Mouse (Mus musculus) bone marrow macrophage, adult 2 months (primary cell): Measurements from ENCODE around the gene Btla. TPM values are rescaled to one million over a fixed set of nuclear protein-coding genes. Genes with fewer than 3 reads are reported as not detected.

Experiments
- H3K27ac ChIP-seq: 2 replicates; pipeline ENCODE4 v1.5.1; 2012; ENCODE audit warnings: low read depth, low read length; ENCODE audit not compliant: insufficient read depth
- H3K4me1 ChIP-seq: 2 replicates; pipeline ENCODE4 v1.6.1; 2012; ENCODE audit warnings: low read length; ENCODE audit not compliant: control insufficient read depth, insufficient read depth
- H3K4me3 ChIP-seq: 2 replicates; pipeline ENCODE4 v1.5.1; 2012; ENCODE audit warnings: mild to moderate bottlenecking, low read length, moderate library complexity; ENCODE audit not compliant: insufficient read depth
- CTCF ChIP-seq: IDR thresholded peaks from 2 replicates; pipeline ENCODE4 v1.5.1; 2012; ENCODE audit warnings: low read depth, mild to moderate bottlenecking, low read length, moderate library complexity
- POLR2A ChIP-seq: IDR thresholded peaks from 2 replicates; pipeline ENCODE4 v1.6.1; 2012; ENCODE audit warnings: mild to moderate bottlenecking, low read depth, low read length, borderline replicate concordance
- polyA plus RNA-seq: library from polyadenylated mRNA; stranded (reverse); fragments of >200 nt; gene quantifications from 2 replicates; pipeline ENCODE4 v1.2.4, GENCODE M21; 2012; ENCODE audit not compliant: missing spikeins, insufficient read depth, insufficient read length

Btla gene
- polyA plus RNA-seq, 1 experiment, result not detected

DNA sequence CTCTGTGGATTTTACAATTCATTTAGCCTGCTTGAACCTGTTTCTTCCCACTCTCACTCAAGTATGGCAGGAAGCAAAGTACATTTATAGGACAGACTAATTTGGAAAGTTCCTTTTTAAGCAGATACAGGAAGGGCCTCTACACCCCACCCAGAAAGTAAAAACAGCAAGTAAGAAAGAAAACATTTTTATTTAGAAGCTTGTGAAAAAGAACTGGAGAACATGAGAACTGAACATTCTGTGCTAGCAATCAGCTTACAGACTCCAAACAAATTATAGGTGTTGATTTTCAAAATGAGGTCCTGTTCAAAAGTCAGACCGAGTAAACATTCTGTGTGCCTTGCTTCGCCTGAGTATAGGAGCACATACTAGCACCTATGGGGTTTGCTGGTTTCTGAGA lies 32.8 kb downstream of the Btla start:
- no peak for TF ChIP-seq CTCF
- no peak for TF ChIP-seq POLR2A
- Histone ChIP-seq H3K4me1 (0 out of 2 replicates have a peak, but pooled peaks cover 3% of the 10 kb centered on the region), H3K27ac (no peak overlapping the region), H3K4me3 (no peak overlapping the region)

DNA sequence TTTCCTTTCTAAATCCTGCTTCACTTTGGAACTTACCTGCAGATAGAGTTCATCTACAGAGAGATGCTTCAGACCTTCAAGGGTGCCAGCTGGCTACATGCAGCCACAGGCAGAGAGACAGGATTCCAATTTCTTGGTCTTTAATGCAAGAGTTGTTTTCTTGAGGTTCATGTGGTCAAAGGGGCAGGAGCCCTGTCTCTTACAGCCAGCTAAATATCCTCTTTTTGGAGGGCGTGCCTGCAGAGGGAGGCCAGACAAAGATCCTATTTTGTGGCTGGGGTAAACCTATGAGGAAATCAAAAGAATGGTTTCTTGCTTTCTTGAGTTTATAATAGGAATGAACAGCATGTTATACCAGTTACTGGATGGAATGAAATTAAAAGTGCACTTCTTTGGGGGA lies 33.5 kb downstream of the Btla start:
- H3K4me3 ChIP-seq, result no peak overlapping the region
- no peak for TF ChIP-seq CTCF
- no peak for TF ChIP-seq POLR2A
- 0 out of 2 replicates have a peak, but pooled peaks cover 3% of the 10 kb centered on the region for H3K4me1 ChIP-seq
- H3K27ac ChIP-seq, result no peak overlapping the region

DNA sequence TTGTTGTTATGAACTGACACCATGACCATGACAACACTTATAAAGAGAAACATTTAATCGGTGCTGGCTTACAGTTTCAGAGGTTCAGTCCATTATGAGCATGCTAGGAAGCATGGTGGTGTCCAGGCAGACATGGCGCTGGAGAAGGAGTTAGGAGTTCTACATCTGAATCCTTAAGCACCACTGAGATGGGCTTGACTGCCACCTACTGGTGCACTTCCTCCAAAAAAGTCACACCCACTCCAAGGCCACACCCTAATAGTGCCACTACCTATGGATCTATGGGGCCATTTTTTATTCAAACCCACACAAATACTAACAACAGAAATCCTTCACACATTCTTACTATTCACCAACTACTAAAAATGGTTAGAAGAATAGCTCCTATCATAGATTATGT lies 35.5 kb downstream of the Btla start:
- 0 out of 2 replicates have a peak, but pooled peaks cover 3% of the 10 kb centered on the region for H3K4me1 ChIP-seq
- TF ChIP-seq CTCF, result no peak
- no peak for TF ChIP-seq POLR2A
- no peak overlapping the region for H3K27ac ChIP-seq
- H3K4me3 ChIP-seq, result no peak overlapping the region

DNA sequence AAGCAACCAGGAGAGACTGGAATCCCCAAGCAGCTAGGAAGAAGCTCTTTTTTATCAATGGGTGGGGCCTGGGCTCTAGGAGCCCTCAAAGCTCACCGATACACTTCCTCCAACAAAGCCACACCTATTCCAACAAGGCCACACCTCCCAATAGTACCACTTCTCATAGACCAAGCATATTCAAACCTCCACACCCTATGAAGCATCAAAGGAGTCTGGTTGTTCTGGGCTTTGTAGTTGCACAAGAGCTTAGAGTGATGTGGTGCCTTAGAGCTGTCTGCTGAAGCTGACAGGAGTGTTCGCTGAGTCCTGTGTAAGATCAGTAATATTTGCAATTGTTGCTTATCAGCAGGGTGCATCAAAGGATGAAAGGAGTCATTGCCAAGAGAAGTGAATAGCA lies 37.2 kb downstream of the Btla start:
- Histone ChIP-seq H3K4me3 (no peak overlapping the region), H3K4me1 (0 out of 2 replicates have a peak, but pooled peaks cover 3% of the 10 kb centered on the region), H3K27ac (no peak overlapping the region)
- no peak for TF ChIP-seq POLR2A
- no peak for TF ChIP-seq CTCF

DNA sequence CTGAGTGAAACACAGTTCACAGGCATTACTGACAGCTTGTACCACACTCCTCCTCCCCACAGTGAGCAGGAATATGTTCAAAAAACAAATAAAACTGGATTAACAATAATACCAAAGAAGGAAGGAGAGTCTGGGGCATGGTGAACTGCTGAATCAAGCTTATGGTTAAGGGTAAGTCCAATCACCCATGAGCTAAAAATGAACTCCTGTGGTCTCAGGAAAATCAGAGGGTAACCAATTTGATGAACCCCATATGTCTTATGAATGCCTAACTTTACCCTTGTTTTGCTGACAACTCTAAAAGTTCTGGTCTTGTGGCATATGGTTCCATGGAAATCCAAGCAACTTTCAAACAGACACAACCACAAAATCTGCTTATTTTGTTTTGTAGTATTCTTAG lies 37.9 kb downstream of the Btla start:
- TF ChIP-seq CTCF (no peak), POLR2A (no peak)
- Histone ChIP-seq H3K4me1 (0 out of 2 replicates have a peak, but pooled peaks cover 3% of the 10 kb centered on the region), H3K27ac (no peak overlapping the region), H3K4me3 (no peak overlapping the region)

DNA sequence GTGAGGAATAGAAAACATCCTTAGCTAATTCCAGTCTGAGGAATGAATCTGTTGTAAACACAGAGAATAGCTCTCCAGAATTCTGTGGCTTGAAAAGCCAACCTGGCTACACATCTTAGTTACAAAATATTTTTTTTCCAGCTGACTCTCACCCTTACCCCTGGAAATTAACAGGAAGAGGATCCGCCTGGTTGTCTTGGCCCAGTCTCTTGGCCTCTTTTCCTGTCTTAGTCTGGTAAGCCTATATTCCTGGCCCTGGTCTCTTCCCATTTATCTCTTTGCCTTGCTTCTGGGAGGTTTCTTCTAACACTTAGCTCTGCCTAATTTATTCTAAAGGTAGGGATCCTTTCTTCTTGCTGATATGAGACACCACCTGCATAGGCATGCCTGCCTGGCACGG lies 45.8 kb downstream of the Btla start:
- no peaks in the 10 kb centered on the region for H3K4me1 ChIP-seq
- H3K27ac ChIP-seq, result no peak overlapping the region
- no peak for TF ChIP-seq CTCF
- H3K4me3 ChIP-seq, result no peak overlapping the region

DNA sequence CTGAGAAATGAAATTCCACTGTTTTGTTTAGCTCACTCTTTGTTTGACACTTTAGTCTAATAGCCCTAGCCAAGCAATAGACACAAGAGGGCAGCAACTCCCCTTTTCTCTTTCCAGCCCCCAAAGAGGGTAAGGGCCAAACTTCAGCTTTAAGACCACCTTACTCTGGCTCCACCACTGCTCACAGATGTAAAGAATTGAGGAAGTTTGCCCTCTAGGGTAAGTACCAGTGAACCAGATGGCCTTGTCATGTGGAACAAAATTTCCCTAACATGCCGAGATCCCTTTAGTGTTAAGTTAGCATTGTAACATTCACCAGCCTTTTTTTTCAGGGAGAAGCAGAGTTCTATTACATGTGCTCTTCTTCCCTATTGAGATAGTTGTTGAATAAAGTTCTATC lies 59.0 kb downstream of the Btla start:
- no peak for TF ChIP-seq POLR2A
- no peak for TF ChIP-seq CTCF
- Histone ChIP-seq H3K27ac (no peak overlapping the region), H3K4me3 (no peak overlapping the region), H3K4me1 (no peaks in the 10 kb centered on the region)

DNA sequence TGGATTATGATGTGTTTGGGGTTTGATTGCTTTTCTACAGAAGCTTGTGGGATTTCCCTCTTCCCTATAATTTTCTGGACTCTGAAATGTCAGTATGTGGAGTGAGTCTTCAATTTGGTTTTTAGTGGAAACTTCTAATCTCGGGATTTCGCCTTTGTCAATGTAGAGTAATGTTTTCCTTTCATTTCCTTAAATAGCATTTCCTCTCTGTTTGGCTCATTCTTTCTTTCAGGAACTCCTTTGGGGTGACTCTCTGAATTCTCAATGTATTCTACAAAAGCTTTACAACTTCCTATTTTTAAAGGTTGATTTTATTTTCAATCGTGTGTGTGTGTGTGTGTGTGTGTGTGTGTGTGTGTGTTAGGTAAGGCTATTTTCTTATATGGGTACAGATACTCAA lies 73.7 kb downstream of the Btla start:
- H3K4me3 ChIP-seq, result no peak overlapping the region
- no peak overlapping the region for H3K27ac ChIP-seq
- TF ChIP-seq CTCF (no peak), POLR2A (no peak)
- no peaks in the 10 kb centered on the region for H3K4me1 ChIP-seq

Other genes starting within 250 kb of the Btla start
- gene Ccdc80, start 130.9 kb upstream of the Btla start, polyA plus RNA-seq, result 1.5 and 1.6 TPM in 2 replicates
- 61.8 and 65.1 TPM in 2 replicates for gene Slc35a5, start 65.6 kb upstream of the Btla start, polyA plus RNA-seq
- 52.2 and 53.3 TPM in 2 replicates for gene Atg3, start 65.5 kb upstream of the Btla start, polyA plus RNA-seq
- 1.6 TPM in 1 of 2 replicates, not detected in the other for gene Cd200, start 184.7 kb downstream of the Btla start, polyA plus RNA-seq